Mouse (Mus musculus) MEL (cell line): ENCODE measurements around the gene Cc2d1a. TPM values are rescaled to one million over a fixed set of nuclear protein-coding genes. Genes with fewer than 3 reads are reported as not detected.

Experiments
- DNase-seq: peaks from one replicate; pipeline ENCODE4 v3.0.0; 2011; ENCODE audit warnings: low read depth, low spot score
- H3K27ac ChIP-seq: 2 replicates; pipeline ENCODE4 v1.5.1; 2012; ENCODE audit warnings: low read depth, mild to moderate bottlenecking, control low read depth, low read length, moderate library complexity; ENCODE audit not compliant: control insufficient read depth
- H3K27me3 ChIP-seq, 2 experiments: fragments of 150-350 bp in 1 of 2; sonication (generic) in 1 of 2; 2 replicates each; pipeline ENCODE4 v1.6.1; 2012; ENCODE audit warnings: low read length in 2 of 2, mild to moderate bottlenecking in 2 of 2, improper control_type of control experiment in 1 of 2, moderate library complexity in 1 of 2; ENCODE audit not compliant: insufficient read depth in 2 of 2, control insufficient read depth in 1 of 2
- H3K36me3 ChIP-seq, 2 experiments: 2 replicates each; pipeline ENCODE4 v1.6.1; 2012 to 2014; ENCODE audit warnings: low read length in 2 of 2, improper control_type of control experiment in 1 of 2, inconsistent platforms in 1 of 2, mild to moderate bottlenecking in 1 of 2; ENCODE audit not compliant: insufficient read depth in 2 of 2, control insufficient read depth in 1 of 2
- H3K4me1 ChIP-seq, 2 experiments: fragments of 150-350 bp in 1 of 2; sonication (generic) in 1 of 2; 2 replicates each; pipeline ENCODE4 v1.6.1; 2012; ENCODE audit warnings: low read length in 2 of 2, improper control_type of control experiment in 1 of 2, mild to moderate bottlenecking in 1 of 2; ENCODE audit not compliant: insufficient read depth in 2 of 2, control insufficient read depth in 1 of 2
- H3K4me3 ChIP-seq, 2 experiments: fragments of 150-350 bp in 1 of 2; sonication (generic) in 1 of 2; 2 replicates each; pipeline ENCODE4 v1.5.1; 2012; ENCODE audit warnings: low read depth in 2 of 2, low read length in 2 of 2, mild to moderate bottlenecking in 2 of 2, moderate library complexity in 2 of 2, control low read depth in 1 of 2, improper control_type of control experiment in 1 of 2; ENCODE audit not compliant: control insufficient read depth in 1 of 2, insufficient read depth in 1 of 2
- H3K79me2 ChIP-seq: 2 replicates; pipeline ENCODE4 v1.6.1; 2012; ENCODE audit warnings: mild to moderate bottlenecking, low read length, moderate library complexity; ENCODE audit not compliant: control insufficient read depth, poor library complexity, insufficient read depth
- H3K9ac ChIP-seq: 2 replicates; pipeline ENCODE4 v1.6.1; 2012; ENCODE audit warnings: low read depth, mild to moderate bottlenecking, control low read depth, low read length, moderate library complexity; ENCODE audit not compliant: control insufficient read depth, poor library complexity, severe bottlenecking
- H3K9me3 ChIP-seq: fragments of 150-350 bp; sonication (generic); replicated peaks from 2 replicates; pipeline ENCODE4 v1.6.1; 2012; ENCODE audit warnings: mild to moderate bottlenecking, low read length, improper control_type of control experiment, moderate library complexity; ENCODE audit not compliant: insufficient read depth
- BHLHE40 ChIP-seq: IDR thresholded peaks from 2 replicates; pipeline ENCODE4 v1.6.1; 2012; ENCODE audit warnings: low read depth, mild to moderate bottlenecking, inconsistent platforms, low read length, improper control_type of control experiment, borderline replicate concordance
- CHD1 ChIP-seq: IDR thresholded peaks from 2 replicates; pipeline ENCODE4 v1.6.1; 2012; ENCODE audit warnings: low read depth, mild to moderate bottlenecking, inconsistent platforms, low read length, improper control_type of control experiment
- CHD2 ChIP-seq: IDR thresholded peaks from 2 replicates; pipeline ENCODE4 v1.6.1; 2011; ENCODE audit warnings: low read length, improper control_type of control experiment
- ELF1 ChIP-seq: IDR thresholded peaks from 2 replicates; pipeline ENCODE4 v1.6.1; 2014; ENCODE audit warnings: low read depth, mild to moderate bottlenecking, inconsistent platforms, low read length, improper control_type of control experiment, moderate library complexity
- EP300 ChIP-seq, 2 experiments: IDR thresholded peaks; 2 replicates each; pipeline ENCODE4 v1.6.1; 2011; ENCODE audit warnings: improper control_type of control experiment in 2 of 2, low read length in 2 of 2, low read depth in 1 of 2, mild to moderate bottlenecking in 1 of 2
- ETS1 ChIP-seq: IDR thresholded peaks from 2 replicates; pipeline ENCODE4 v1.6.1; 2012; ENCODE audit warnings: low read depth, mild to moderate bottlenecking, inconsistent platforms, low read length, improper control_type of control experiment, moderate library complexity
- GABPA ChIP-seq: IDR thresholded peaks from 2 replicates; pipeline ENCODE4 v1.6.1; 2012; ENCODE audit warnings: low read depth, mild to moderate bottlenecking, inconsistent platforms, low read length, improper control_type of control experiment, moderate library complexity
- GATA1 ChIP-seq: IDR thresholded peaks from 2 replicates; pipeline ENCODE4 v1.6.1; 2011; ENCODE audit warnings: low read depth, low read length, improper control_type of control experiment
- HCFC1 ChIP-seq: IDR thresholded peaks from 2 replicates; pipeline ENCODE4 v1.6.1; 2012; ENCODE audit warnings: low read depth, mild to moderate bottlenecking, inconsistent platforms, low read length, improper control_type of control experiment, moderate library complexity
- JUND ChIP-seq: IDR thresholded peaks from 2 replicates; pipeline ENCODE4 v1.6.1; 2011; ENCODE audit warnings: low read depth, mild to moderate bottlenecking, improper control_type of control experiment, low read length
- KAT2A ChIP-seq: conservative IDR thresholded peaks from 2 replicates; pipeline ENCODE4 v1.6.1; 2012; ENCODE audit warnings: low read depth, low read length, improper control_type of control experiment, inconsistent platforms
- MAFK ChIP-seq: IDR thresholded peaks from 2 replicates; pipeline ENCODE4 v1.6.1; 2011; ENCODE audit warnings: low read depth, mild to moderate bottlenecking, low read length, improper control_type of control experiment, borderline replicate concordance
- MAX ChIP-seq: IDR thresholded peaks from 2 replicates; pipeline ENCODE4 v1.6.1; 2011; ENCODE audit warnings: low read length, improper control_type of control experiment
- MAZ ChIP-seq: IDR thresholded peaks from 2 replicates; pipeline ENCODE4 v1.6.1; 2012; ENCODE audit warnings: low read depth, mild to moderate bottlenecking, inconsistent platforms, low read length, improper control_type of control experiment
- MEF2A ChIP-seq: IDR thresholded peaks from 2 replicates; pipeline ENCODE4 v1.6.1; 2014; ENCODE audit warnings: low read depth, mild to moderate bottlenecking, inconsistent platforms, low read length, improper control_type of control experiment; ENCODE audit not compliant: poor library complexity, insufficient replicate concordance, severe bottlenecking; ENCODE audit errors: extremely low read depth
- MXI1 ChIP-seq: IDR thresholded peaks from 2 replicates; pipeline ENCODE4 v1.6.1; 2011; ENCODE audit warnings: mild to moderate bottlenecking, low read depth, low read length, improper control_type of control experiment
- MYB ChIP-seq: IDR thresholded peaks from 2 replicates; pipeline ENCODE4 v1.6.1; 2011; ENCODE audit warnings: mild to moderate bottlenecking, low read depth, low read length, improper control_type of control experiment
- MYC ChIP-seq: IDR thresholded peaks from 2 replicates; pipeline ENCODE4 v1.6.1; 2011; ENCODE audit warnings: low read depth, mild to moderate bottlenecking, low read length, improper control_type of control experiment, moderate library complexity
- NELFE ChIP-seq: IDR thresholded peaks from 2 replicates; pipeline ENCODE4 v1.6.1; 2011; ENCODE audit warnings: low read depth, low read length, improper control_type of control experiment
- NRF1 ChIP-seq: IDR thresholded peaks from 2 replicates; pipeline ENCODE4 v1.6.1; 2014; ENCODE audit warnings: low read depth, mild to moderate bottlenecking, inconsistent platforms, low read length, improper control_type of control experiment, moderate library complexity; ENCODE audit not compliant: poor library complexity, insufficient read depth, severe bottlenecking
- POLR2AphosphoS2 ChIP-seq: IDR thresholded peaks from 2 replicates; pipeline ENCODE4 v1.6.1; 2011; ENCODE audit warnings: low read length, improper control_type of control experiment
- POLR2AphosphoS5 ChIP-seq: IDR thresholded peaks from 2 replicates; pipeline ENCODE4 v1.6.1; 2012; ENCODE audit warnings: low read depth, borderline replicate concordance, mild to moderate bottlenecking, inconsistent platforms, low read length, moderate library complexity, mixed read lengths
- RAD21 ChIP-seq: IDR thresholded peaks from 2 replicates; pipeline ENCODE4 v1.6.1; 2011; ENCODE audit warnings: mild to moderate bottlenecking, low read depth, low read length, improper control_type of control experiment
- RCOR1 ChIP-seq: IDR thresholded peaks from 2 replicates; pipeline ENCODE4 v1.6.1; 2012; ENCODE audit warnings: low read depth, mild to moderate bottlenecking, inconsistent platforms, low read length, improper control_type of control experiment
- SIN3A ChIP-seq: IDR thresholded peaks from 2 replicates; pipeline ENCODE4 v1.6.1; 2012; ENCODE audit warnings: low read length, improper control_type of control experiment, inconsistent platforms
- SMC3 ChIP-seq: IDR thresholded peaks from 2 replicates; pipeline ENCODE4 v1.6.1; 2011; ENCODE audit warnings: low read depth, low read length, improper control_type of control experiment
- TAL1 ChIP-seq: IDR thresholded peaks from 2 replicates; pipeline ENCODE4 v1.6.1; 2012; ENCODE audit warnings: mild to moderate bottlenecking, inconsistent platforms, low read length, moderate library complexity, mixed read lengths
- TBP ChIP-seq: IDR thresholded peaks from 2 replicates; pipeline ENCODE4 v1.8.0; 2011; ENCODE audit warnings: low read depth, low read length, improper control_type of control experiment
- TCF12 ChIP-seq: IDR thresholded peaks from 2 replicates; pipeline ENCODE4 v1.6.1; 2014; ENCODE audit warnings: low read depth, mild to moderate bottlenecking, inconsistent platforms, low read length, improper control_type of control experiment, moderate library complexity
- UBTF ChIP-seq: IDR thresholded peaks from 2 replicates; pipeline ENCODE4 v1.6.1; 2012; ENCODE audit warnings: low read depth, mild to moderate bottlenecking, inconsistent platforms, low read length, improper control_type of control experiment, moderate library complexity, borderline replicate concordance; ENCODE audit not compliant: insufficient read depth
- USF2 ChIP-seq, 2 experiments: IDR thresholded peaks; 2 replicates each; pipeline ENCODE4 v1.6.1; 2011 to 2012; ENCODE audit warnings: improper control_type of control experiment in 2 of 2, low read length in 2 of 2, borderline replicate concordance in 1 of 2, inconsistent platforms in 1 of 2, low read depth in 1 of 2, mild to moderate bottlenecking in 1 of 2; ENCODE audit not compliant: insufficient read depth in 1 of 2
- ZC3H11A ChIP-seq: IDR thresholded peaks from 2 replicates; pipeline ENCODE4 v1.6.1; 2012; ENCODE audit warnings: low read depth, mild to moderate bottlenecking, inconsistent platforms, low read length, improper control_type of control experiment
- ZKSCAN1 ChIP-seq: IDR thresholded peaks from 2 replicates; pipeline ENCODE4 v1.6.1; 2012; ENCODE audit warnings: low read depth, mild to moderate bottlenecking, inconsistent platforms, low read length, improper control_type of control experiment, moderate library complexity
- ZMIZ1 ChIP-seq: IDR thresholded peaks from 2 replicates; pipeline ENCODE4 v1.6.1; 2012; ENCODE audit warnings: low read depth, mild to moderate bottlenecking, inconsistent platforms, low read length, improper control_type of control experiment, moderate library complexity
- ZNF384 ChIP-seq: IDR thresholded peaks from 2 replicates; pipeline ENCODE4 v1.6.1; 2012; ENCODE audit warnings: low read depth, mild to moderate bottlenecking, inconsistent platforms, low read length, improper control_type of control experiment
- polyA plus RNA-seq, 2 experiments: library from polyadenylated mRNA; stranded (reverse) in 1 of 2; unstranded in 1 of 2; fragments of >175 nt in 1 of 2; fragments of >200 nt in 1 of 2; gene quantifications; 2 replicates each; pipeline versions ENCODE4 v1.2.1 to v1.2.4; 2012; ENCODE audit warnings: low replicate concordance in 2 of 2, low read depth in 1 of 2; ENCODE audit not compliant: insufficient read length in 2 of 2, insufficient read depth in 1 of 2, missing spikeins in 1 of 2
- total RNA-seq: library from RNA; depleted of rRNA; stranded (reverse); fragments of 300-350 nt; gene quantifications from 2 replicates; pipeline ENCODE4 v1.2.3, GENCODE M21; 2012; rRNA removed

Cc2d1a gene
- 7.3 and 9.1 TPM in 2 replicates for total RNA-seq
- 10 to 100 TPM in 1 of 2 experiments, not detected in 1; 18.7 TPM for polyA plus RNA-seq

- Histone ChIP-seq H3K27me3 (no peaks in the 10 kb centered on the region), H3K9ac (peak within 1 kb of the TSS; percentile 82), H3K27ac (no peak within 1 kb of the TSS), H3K9me3 (no peaks in the 10 kb centered on the region), H3K36me3 (peaks cover 0 to 10% of the 10 kb centered on the region in 2 experiments; a peak in 3 of 4 replicates), H3K79me2 (peaks cover 4% of the 10 kb centered on the region; the same call in 1 of the 2 replicates), H3K4me1 (peaks cover 0 to 12% of the 10 kb centered on the region in 2 experiments; a peak in 2 of 4 replicates), H3K4me3 (peak within 1 kb of the TSS; percentile 74 to 77)
- peak; percentile 98 for DNase-seq
- TF ChIP-seq EP300 (IDR thresholded peaks at IDR 0.05; ENCODE audit: low read depth in 1 of 2, low read length in 2 of 2) (no peak), ETS1 (no peak), MEF2A (no peak), TBP (0 out of 2 replicates have a peak, but pooled peaks have one; percentile 38), ZKSCAN1 (no peak), NRF1 (peak; percentile 98), SIN3A (peak; percentile 78), MYC (no peak), ZNF384 (no peak), BHLHE40 (no peak), CHD1 (no peak), ZC3H11A (no peak), UBTF (no peak), KAT2A (peak; percentile 95), MAX (peak; percentile 99), MXI1 (peak; percentile 53), RCOR1 (no peak), JUND (no peak), HCFC1 (peak; percentile 99), NELFE (peak; percentile 67), POLR2AphosphoS5 (no peak), POLR2AphosphoS2 (no peak), MAFK (no peak), MYB (no peak), SMC3 (no peak), TAL1 (no peak), ZMIZ1 (no peak), GATA1 (no peak), MAZ (no peak), RAD21 (no peak), CHD2 (no peak), TCF12 (peak; percentile 49; the same call in 1 of the 2 replicates), USF2 (IDR thresholded peaks at IDR 0.05; ENCODE audit: borderline replicate concordance in 1 of 2, insufficient read depth in 1 of 2, low read depth in 1 of 2, low read length in 2 of 2) (no peak), ELF1 (peak; percentile 90), GABPA (no peak)
Observed at GRCm38 (mm10) chr8:84147769-84148530, at the start of gene Cc2d1a, which contains the start of gene 4930432K21Rik. Gene Cc2d1a (minus strand): TSS chr8:84147936. Gene 4930432K21Rik (plus strand): TSS chr8:84148025.
